Mouse (Mus musculus) retina, adult 2 months (tissue): Measurements from ENCODE around the gene Metap1d.

ENCODE experiments used
- DNase-seq: peaks from one replicate; pipeline ENCODE4 v3.0.0-alpha.2; 2012; ENCODE audit warnings: low read depth, low spot score

Metap1d gene

DNA sequence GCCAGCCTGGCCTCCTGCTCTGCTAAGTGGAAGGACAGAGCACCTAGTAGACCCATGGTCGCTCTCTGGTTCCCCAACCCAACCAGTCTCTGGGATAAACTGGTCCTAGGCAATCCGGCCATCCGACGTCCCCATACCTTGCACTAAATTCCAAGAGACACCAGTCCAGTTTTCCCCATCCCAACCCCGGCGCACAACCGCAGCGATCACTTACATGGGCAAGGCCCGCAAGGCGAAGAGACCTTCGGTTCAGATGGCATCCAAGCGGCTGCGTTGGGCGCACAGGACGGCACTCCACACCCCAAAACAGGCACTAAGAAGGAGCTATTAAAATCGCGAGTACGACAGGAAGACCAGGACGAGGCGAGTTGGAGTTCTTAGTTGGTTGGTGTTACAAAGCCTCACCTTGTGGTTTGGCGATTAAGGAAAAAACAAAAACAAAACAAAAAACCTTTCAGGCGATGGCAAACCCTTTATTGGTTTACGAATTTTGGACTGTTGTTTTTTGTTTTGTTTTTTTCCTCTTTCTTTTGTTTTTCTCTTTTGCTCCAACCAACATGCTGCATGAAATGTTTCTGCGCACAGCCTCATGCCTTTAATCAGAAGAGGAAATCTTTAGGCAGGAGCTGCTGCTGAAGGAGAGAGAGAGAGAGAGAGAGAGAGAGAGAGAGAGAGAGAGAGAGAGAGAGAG, 74.4 kb downstream of the Metap1d start:
- no peak for DNase-seq

DNA sequence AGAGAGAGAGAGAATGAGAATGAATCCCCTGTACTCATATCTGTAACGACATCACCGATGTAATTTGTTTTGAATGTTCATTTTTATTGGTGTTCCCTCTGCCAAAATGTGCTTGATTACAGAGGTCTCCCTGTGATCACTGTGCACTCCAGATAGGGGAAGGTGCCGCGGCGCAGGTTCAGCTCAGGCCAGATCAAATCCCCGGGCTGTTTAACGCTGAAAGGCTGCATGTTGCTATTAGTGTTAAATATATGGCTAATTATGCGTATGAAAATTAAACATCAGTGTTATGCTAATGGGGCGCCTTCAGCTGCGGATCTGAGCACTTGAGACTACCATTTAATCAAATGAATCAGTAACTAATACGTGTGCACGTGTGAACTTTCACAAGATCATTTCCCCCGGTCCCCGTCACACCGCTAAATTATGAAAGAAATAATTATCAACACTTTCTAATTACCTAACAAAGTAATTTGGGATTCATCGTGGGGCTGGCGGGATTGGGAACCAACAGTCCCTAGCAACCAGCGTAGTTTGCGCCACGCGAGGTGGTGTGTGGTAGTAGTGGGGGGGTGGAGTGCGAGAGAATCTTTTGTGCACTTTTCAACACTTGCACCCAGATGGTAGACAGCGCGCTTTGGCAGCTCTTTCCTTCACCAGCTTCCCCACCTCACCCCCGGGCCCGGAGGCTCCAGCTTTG, 75.1 kb downstream of the Metap1d start, which contains the start of gene Dlx1:
Dlx1 (plus strand) TSS at position 100 of the 700 bp plus-strand sequence.
- no peak for DNase-seq

DNA sequence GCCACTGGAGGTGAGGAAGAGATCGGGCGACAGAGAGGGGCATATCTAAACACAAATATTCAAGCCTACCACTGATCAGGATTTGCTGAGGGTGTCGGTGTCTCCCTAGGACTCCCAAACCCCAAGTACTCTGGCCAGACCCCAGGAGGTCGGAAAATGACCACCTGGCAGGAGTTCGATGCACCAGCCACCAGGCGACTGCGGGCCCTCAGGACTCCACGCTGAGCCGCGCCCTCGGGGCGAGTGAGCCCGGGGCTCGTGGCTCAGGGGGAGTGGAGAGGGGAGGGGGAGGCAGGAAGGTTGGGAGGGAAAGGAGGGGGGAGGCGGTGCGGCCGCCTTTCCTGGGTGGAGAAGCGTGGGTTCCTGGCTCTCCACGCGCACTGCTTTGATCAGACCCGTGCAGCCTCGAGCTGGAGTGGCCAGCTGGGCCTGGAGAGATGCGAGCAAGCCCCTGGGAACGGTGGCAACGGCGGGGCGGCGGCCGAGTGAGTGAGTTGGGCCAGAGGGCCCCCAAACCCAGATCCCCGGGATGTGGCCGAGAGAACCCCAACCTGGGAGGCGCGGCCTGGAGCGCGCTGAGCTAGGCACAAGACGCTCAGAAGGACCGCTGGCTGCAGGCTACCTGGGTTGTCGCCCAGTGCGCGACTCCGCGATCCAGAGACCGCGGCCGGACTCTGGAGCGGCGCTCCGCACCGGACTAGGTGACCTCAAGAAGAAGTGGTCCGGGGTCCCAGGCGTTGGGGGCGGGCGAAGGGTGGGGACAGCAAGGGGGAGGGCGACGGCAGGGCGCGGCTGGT, 75.8 kb downstream of the Metap1d start:
- no peak for DNase-seq

DNA sequence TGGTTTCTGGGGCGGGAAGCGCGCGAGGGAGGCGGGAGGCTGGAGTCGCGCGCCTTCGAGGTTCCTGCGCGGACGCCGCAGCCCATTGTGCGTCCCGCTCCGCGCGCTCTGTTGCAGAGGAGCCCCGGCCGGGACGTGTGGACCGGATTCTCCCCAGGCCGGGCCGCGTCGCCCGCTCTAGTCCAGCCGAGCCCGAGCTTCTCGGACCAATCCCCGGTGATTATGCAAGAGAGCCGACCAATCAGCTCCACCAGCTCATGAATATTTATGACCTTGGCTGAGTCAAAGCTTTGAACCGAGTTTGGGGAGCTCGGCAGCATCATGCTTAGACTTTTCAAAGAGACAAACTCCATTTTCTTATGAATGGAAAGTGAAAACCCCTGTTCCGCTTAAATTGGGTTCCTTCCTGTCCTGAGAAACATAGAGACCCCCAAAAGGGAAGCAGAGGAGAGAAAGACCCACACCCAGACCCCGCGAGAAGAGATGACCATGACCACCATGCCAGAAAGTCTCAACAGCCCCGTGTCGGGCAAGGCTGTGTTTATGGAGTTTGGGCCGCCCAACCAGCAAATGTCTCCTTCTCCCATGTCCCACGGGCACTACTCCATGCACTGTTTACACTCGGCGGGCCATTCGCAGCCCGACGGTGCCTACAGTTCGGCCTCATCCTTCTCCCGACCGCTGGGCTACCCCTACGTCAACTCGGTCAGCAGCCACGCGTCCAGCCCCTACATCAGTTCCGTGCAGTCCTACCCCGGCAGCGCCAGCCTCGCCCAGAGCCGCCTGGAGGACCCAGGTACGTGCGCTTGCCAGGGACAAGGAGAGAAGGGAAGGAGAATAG, 76.7 kb downstream of the Metap1d start:
- DNase-seq, result peak; percentile 37

DNA sequence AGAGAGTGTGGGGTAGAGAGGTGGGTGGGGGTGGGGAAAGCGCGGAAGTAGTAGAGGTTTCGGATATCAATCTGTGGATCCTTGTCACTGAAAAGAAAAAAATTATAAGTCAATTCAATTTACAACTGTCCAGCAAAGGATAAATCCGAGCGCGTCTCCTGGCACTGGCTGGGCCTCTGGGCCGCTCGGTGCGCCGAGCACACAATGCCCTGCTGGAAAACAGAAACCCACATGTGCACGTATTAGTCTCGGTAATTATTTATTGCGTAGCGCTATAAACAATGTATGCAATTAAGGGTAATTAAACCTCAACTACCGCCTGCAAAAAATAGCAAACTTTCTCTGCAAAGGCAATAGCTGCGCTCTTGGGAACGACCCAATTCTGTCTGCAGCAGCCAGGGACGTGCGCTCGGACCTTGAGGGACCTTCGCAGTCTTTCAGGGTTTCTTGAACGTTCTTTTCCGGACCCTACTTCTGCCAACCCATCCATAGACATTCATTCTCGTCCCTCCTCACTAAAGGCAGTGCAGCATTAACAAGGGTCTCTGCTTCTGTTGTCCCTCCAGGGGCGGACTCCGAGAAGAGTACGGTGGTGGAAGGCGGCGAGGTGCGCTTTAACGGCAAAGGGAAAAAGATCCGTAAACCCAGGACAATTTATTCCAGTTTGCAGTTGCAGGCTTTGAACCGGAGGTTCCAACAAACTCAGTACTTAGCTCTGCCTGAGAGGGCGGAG, 77.5 kb downstream of the Metap1d start:
- no peak for DNase-seq

DNA sequence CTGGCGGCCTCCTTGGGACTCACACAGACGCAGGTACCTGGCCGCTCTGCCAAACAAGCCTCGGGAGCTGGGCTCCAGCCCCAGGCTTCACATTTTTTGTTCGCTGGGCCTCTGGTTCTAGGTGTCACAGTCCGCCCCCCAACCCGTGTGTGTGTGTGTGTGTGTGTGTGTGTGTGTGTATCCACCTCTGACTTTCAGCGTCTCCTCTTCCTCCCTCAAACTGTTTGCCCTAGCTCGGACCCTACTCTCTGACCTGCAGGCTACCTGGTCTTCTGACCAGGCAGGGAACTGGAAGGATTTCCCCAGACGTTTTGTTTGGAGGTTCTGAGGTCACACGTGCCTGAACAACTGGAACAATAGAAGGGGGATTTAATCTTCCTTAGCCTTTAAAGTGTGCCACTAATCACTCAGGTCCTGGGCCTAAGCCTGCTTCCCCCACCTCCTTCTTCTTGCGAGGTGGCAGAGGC, 78.1 kb downstream of the Metap1d start:
- DNase-seq, result no peak

DNA sequence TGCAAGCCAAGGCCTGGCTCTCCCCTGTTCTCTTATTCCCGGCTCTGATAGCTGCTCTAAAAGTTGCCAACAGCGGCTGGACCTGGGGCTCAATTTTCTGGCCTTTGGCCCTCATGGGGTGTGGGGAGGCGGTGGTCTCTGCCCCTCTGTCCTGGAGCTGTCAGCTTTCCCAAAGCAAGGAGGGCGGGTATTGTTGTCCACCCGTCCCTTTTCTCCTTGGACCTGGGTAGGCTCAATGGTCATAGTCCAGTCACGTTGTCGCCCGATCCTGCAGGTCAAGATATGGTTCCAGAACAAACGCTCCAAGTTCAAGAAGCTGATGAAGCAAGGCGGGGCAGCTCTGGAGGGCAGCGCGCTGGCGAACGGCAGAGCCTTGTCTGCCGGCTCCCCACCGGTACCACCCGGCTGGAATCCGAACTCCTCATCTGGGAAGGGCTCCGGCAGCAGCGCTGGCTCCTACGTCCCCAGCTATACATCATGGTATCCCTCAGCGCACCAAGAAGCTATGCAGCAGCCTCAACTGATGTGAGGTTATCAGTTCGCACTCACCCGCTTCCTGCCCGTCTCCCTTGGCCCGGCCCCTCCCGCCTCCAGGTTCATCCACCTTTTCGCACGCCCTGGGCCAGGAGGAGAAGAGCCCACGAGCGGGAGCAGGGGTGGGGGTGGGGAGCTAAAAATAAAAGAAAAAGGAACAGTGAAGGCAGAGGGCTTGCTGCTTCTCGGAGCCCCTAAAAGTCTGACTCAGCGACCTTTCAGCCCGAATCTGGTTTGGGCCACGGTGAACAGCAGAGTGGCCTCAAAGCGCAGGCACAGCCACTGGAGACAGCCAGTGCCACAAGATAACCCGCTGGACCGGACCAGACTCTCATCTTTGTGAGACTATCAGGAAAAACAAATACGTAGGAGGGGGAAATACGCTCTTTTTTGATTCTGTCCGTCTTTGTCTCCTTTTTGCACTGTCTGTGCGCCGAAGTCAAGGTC, 79.2 kb downstream of the Metap1d start:
- no peak for DNase-seq

DNA sequence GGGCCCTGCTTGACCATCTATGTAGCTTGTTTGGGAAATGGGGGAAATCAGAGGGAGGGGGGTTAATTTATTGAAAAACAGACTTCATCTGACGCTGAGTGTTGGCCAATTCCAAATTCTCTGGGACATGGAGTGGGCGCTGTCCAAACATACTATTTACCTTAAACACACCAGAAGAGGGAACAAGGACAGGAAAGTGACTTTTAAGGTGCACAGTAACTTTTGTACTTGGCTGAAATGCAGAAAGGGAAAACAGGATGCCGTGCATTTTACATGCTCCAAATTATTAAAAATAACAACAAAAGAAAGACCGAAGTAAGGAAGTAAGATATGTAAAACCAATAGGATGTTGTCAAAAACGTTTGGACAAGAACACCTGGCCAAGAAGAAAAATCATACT, 80.0 kb downstream of the Metap1d start:
- no peak for DNase-seq

DNA sequence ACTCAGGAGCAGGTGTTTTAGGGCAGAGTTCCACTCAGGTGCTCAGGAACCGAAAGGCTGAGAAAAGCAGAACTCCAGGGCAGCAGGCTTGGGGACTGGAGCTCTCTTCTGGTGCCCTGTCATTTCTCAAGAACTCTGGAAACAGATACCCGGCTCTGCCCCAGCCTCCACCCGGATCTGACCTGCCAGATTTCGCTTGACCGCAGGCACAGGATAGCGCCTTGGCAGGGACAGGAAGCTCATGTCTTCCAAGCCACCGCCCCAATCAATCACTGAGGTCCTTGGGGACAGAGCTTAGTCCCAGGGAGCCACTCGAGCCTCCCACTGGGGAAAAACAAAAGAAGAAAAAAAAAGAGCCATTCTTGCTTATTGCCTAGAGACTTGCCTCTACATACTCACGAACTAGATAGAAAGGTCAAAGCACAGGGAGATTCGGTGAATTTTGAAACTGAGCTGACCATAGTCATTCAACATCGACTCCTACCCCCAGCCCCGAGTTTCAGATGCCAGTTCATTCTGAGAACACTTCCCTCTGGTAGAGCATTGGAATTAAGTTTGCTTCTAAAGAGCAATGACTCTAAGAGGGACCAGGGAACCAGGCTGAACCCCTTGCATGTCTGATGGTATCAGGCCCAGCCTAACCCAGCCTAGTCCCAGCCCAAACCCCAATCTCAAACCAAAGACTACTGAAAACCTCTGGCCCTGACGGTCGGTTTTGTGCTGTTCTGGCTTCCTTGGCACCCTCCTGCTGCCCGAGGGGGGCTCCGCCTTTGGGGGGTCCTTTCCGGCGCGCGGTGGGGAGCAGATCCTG, 81.4 kb downstream of the Metap1d start:
- DNase-seq, result no peak

DNA sequence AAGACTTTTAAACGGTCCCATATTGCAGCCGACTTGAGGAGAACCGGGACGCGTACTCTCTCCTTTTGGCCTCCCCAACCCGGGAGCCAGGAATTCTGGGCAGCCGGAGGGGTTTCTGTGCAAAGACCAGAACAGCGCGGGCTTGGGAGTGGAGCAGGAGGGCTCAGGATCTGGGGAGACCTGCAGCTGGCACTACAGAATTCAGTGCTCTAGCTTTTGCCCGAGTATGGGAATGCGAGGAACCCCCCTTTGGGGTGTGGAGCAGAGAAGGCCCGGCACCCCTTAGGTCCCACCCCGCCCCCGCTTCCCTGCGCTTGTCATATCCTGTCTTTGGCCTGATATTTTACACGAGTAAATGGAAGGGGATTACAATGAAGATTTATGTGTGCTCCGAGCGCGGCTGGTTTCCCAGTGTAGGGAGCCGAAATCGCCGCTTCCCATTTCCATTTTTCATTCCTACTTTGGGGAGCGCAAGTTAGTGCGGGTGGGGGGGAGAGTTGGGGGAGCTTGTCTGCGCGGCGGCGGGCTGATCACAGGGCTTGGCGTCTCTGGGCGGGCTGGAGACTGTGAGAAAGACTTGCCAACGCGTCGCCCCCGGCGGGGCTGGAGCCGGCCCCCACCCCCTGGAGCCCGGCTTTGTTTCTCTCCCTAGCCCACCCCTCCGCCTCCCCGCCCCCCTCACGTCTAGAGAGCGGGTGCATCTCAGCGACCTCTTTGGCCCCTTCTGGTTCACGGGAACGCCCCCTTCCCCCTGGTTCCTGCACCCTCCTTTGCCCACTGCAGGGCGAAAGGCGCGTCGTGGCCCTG, 87.7 kb downstream of the Metap1d start:
- no peak for DNase-seq

DNA sequence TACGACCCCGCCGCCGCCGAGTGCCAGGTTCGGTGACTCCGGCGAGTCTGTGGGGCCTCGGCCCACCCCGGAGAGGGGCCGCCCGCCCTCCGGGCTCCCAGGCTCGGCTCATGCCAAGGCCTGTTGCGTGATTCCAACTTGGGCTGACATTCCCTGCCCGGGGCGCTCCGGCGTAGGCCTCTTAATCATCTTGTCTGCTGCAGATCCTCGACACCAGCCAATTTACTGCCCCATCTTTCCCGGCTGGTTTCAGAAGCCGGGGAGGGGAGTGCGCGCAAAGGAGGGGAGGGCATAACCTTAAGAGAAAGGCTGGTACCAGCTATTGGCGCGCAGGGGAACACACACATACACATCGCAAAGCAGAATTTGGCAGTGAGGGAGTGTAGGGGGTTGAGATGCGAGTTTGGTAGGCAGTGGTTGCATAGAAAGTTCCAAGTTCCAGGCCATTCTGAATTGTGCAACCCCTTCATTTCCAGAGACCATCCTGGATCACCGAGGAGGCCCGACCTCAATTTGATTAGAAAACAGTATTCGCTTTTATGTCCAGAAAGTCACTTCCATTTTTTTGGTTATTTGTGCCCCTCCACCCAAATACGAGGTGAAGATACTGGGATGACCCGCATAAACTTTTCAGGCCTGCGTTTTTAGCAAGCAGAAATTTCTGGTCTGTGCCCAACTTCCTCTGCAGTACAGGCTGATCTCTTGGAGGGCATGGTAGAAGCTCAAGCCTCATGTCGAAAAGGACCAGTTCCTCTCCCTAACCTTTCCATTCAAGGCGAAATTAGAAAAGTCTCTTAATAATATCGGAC, 88.5 kb downstream of the Metap1d start:
- DNase-seq, result no peak

DNA sequence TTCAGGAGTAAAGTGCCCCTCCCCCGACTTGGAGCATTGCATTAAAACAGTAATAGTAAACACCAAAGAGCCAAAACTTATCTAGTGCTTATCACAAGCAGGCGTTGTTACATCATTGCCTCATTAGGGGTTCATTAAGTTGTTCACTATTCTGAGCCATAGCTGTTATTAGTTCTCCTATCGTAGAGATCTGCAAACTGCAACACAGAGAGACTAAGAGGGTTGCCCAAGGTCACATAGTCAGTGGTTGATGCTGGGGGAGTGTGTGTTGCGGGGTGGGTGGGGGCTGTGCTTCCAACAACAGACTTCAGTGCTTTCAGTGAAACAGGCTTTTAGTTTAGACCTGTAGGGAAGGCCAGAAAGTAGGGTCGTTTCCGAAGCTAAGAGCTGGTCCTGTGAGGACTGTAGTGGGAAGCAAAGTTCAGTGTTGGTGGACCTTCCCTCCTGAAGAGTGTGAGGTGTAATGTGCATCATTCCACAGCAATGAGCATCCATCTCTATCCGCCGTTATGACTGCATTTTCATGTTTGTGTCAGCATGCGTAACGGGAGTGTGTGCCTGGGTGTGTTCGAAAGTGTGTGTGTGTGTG, 89.2 kb downstream of the Metap1d start:
- no peak for DNase-seq

DNA sequence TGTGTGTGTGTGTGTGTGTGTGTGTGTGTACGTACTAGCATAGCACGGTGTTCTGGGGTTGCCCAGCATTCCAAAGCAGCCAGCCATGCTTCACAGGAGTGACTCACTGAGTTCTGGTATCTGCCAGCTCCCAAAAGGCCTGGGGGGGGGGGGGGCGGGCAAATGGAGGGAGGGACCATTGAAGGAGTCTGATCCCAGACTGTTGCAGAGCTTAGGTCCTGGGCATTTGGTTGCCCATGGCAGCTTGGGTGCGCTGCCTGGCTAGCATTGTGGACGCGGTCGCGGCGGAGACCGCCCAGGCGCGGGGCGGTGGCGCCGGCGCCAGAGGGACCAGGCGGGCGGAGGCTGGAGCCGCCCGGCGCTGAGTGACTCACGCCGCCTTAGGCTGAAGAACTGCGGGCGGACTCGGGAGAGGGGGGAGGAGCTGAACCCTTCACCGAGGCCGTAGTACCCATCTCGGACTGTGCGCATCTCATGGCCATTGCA, 89.8 kb downstream of the Metap1d start:
- no peak for DNase-seq

DNA sequence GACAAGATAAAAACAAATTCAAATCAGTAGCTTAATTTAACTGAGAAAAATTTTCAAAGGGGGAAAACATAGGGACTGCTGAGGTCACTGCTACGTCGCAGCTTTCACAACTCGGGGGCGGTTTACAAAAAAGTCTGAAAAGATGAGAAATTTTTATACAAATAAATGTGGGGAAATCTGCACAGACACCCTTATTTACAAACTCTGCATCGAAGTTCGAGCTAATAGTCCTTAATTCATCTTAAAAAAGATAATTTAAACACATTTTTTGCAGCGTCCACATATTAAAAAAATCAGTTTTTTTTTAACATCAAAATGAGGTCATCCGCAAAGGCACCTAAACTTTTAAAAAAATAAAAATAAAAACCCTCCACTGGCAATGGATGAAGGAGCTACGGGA, 90.5 kb downstream of the Metap1d start:
- no peak for DNase-seq

DNA sequence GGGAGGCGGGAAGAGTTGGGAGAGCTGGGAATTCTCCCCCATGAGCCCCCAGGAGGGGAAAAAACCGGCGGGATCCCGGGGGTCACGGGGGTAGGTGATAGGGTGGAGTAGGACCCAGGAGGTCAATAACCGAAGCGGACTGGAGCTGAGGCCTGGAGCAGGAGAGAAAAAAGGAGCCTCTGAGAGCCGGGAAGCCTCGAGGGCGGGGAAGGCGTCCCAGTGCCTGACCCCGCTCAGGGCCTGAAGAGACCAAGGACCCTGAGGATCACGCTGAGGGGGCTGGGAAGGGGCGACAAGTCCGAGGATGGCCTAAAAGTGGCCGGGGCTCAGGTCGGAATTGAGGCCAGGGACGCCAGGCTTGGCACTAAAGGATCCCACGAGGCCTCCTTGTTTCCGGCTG, 90.9 kb downstream of the Metap1d start:
- no peak for DNase-seq
